Mouse (Mus musculus): ENCODE results near the gene BC028528. TPM values are rescaled to one million over a fixed set of nuclear protein-coding genes. Genes with fewer than 3 reads are reported as not detected.
A peak's percentile ranks its signal among the peaks of the same experiment; 100 is the strongest.
"Not testable (repeated sequence)": the region's sequence is repeated elsewhere in the genome, so short reads cannot be mapped to it uniquely, and the experiment has no call there.

The BC028528 gene
- 1 to 10 TPM; 1.7 to 2.2 TPM for total RNA-seq (2021)
- long read RNA-seq, experiment 1: 0 reads
- long read RNA-seq, experiment 2: 0 reads

DNA sequence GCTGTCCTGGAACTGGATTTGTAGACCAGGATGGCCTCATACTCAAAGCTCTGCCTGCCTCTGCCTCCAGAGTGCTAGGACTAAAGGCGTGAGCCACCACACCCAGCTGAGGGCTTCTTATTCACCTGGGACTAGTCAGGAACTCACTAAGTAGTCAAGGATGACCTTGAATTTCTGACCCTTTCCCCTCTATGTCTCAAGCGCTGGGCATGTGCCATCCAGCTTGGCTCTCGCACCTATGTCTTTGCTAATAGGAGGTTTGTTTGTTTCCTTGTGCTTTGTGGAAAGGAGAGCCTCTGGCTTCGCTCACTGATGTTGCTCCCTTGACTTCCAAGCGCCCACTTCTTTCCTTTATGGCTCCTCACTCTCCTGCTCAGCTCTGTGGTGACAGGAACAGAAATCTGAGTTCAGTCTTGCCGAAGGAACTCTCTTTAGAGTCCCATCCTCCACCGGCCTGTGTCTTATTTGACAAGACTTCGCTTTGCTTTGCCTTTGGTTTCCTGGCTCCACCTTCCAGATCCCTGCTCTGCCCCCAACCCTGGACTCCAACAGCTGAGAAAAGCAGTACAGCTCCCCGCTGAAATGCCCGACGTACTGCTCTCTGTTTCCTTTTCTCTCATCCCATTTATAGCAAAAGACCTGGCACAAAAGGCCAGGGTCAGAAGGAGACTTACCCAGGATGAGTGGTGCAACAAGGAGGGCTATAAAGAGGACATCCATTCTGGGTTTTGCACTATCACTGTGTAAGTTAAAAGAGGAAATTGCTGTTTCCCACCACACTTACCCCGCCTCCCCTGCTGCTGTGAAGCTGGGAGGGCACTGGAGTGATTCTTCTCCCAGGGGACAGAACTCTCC, at the start of gene BC028528:
BC028528 (minus strand) TSS at position 795 of the 855 bp plus-strand sequence.
- no peak for DNase-seq (ENCODE audit: low spot score)

DNA sequence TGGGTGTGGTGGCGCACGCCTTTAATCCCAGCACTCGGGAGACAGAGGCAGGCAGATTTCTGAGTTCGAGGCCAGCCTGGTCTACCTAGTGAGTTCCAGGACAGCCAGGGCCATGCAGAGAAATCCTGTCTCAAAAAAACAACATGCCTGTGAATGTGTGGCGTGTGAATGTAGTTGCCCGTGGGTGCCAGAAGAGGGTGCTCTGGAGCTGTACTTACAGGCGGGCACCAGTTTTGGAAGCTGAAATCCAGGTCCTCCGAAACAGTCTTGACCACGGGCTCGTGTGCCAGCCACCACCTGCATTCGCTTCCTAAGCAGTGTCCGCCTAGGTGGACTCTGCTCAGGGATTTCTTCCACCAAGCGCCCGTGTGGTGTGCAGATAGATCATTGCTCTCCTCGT, 47.0 kb upstream of the BC028528 start:
- peak; percentile 26 for DNase-seq (ENCODE audit: low spot score)

DNA sequence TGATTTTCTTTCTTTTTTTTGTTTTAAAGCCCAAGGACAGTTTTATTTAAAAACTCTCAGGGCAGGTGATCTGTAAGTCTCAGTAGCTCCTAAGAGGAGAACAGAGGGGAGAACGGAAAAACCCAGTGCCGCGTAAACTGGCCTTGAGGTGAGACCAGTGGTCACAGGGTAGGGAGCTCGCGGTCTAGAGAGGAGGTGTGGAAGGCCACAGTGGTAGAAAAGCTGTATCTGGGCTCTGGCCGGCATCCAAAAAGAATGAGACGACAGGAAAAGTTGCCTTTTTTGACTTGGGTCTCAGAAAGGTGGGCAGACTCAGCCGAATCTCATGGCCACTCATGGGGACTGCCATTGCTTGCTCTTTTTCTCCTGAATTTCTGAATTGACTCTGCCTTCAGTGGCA, 46.4 kb upstream of the BC028528 start:
- no peak for DNase-seq (ENCODE audit: low spot score)

DNA sequence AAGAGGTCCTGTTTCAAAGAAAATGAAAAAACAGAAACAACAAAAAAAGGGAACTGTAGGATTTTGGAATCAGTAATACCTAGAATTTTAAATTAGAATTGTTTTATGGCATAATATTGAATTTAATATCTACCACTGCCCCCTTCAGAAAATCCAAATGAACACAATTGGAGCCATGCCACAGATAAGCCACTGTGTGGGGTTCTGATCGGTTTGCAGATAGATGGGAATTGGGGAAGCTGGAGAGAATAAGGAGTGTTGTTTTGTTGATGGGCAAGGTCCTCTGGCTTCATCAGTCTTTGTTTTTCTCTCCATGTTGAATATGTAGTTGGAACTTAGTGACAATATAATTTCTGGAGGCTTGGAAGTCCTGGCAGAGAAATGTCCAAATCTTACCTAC, 42.6 kb upstream of the BC028528 start:
- DNase-seq (ENCODE audit: low spot score): no peak

DNA sequence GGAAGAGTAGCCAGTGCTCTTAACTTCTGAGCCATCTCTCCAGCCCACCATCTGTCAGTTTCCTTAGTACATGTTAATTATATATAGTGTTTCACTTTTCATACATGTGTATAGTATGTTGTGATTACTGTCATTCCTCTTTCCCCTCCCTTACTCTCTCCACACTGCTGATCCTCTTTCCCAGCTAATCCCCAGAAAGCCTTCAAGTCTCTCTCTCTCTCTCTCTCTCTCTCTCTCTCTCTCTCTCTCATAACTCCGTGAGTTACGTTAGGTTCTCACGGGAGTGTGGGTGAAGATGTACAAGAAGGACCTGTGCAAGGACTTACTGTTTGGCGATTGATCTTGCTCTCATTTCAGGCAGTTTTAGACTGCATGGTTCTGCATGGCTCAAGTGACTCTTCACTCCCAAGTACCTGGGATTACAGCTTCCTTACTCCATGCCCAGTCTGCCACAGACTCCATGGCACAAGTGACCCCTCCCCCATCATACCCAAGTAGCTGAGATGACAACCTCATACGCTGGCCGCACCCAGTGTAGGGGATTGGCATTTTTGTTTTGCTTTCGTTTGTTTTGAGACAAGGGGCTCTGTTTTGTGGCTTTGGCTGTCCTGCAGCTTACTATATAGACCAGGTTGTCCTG, 41.4 kb upstream of the BC028528 start:
- no peak for DNase-seq (ENCODE audit: low spot score)

DNA sequence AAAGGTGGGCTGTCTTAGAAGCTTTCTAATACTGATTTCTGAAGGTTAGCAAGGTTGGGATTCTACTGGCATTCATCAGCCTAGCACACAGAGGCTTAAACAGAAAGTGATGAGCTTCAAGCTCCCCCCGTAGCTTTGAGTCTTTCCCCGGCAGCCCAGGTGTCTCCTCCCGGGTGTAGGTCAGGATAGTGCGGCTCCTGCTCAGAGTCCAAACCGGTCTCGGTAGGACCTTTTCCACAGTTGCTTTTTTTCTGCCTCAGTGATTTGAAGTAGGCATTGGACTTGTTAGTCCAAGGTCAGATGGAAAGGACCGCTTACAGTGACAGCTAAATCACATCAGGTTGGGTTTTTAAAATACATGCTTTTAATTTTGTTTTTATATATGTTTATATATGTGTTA, 40.8 kb upstream of the BC028528 start:
- DNase-seq (ENCODE audit: low spot score): no peak

DNA sequence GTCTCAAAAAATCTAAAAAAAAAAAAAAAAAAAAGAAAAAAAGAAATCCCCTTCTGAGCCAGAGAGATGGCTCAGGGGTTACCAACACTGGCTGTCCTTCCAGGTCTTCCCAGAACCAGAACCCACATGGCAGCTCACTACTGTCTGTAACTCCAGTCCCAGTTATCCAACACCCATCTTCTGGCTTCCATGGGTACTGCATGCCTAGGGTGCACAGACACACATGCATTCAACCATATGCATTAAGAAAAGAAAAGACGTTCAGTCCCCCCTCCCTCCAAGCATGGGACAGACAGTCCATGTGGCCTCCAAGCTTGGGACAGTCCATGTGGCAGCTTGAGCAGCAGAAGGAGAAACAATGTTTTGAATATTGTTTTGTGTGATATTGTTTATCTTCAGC, 40.4 kb upstream of the BC028528 start:
- no peak for DNase-seq (ENCODE audit: low spot score)

DNA sequence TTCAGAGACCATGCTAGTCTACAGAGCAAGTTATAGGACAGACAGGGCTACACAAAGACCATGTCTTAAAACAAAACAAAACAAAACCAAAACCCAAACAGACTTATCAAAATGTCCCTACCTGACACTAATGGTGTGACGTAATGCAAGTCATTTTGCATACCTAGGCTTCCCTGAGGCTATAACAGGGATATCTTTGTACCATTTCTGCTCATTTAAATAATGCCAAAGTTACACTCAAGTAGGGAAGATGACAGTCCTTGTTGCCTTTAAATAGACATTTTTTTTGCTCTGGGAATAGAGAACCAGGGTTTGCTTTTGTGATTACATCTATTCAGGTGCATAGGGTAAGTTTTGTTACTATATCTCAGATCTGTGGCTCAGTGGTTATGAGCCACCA, 39.7 kb upstream of the BC028528 start:
- DNase-seq (ENCODE audit: low spot score): no peak

DNA sequence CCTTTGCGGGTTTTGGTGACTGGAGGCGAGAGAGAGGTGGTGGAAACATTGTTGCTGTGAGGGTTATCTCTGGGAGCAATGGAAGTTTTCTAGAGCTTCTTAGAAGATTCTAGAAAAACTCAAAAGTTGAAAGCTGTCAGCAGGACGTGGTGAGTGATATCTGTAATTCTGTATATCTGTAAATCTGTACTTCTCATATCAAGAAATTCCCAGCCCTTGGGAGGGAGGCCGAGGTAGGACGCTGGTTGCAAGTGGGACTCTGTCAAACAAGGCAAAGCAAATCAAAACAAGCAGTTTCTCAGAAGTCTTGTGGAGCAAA, 38.6 kb upstream of the BC028528 start:
- DNase-seq (ENCODE audit: low spot score): no peak

DNA sequence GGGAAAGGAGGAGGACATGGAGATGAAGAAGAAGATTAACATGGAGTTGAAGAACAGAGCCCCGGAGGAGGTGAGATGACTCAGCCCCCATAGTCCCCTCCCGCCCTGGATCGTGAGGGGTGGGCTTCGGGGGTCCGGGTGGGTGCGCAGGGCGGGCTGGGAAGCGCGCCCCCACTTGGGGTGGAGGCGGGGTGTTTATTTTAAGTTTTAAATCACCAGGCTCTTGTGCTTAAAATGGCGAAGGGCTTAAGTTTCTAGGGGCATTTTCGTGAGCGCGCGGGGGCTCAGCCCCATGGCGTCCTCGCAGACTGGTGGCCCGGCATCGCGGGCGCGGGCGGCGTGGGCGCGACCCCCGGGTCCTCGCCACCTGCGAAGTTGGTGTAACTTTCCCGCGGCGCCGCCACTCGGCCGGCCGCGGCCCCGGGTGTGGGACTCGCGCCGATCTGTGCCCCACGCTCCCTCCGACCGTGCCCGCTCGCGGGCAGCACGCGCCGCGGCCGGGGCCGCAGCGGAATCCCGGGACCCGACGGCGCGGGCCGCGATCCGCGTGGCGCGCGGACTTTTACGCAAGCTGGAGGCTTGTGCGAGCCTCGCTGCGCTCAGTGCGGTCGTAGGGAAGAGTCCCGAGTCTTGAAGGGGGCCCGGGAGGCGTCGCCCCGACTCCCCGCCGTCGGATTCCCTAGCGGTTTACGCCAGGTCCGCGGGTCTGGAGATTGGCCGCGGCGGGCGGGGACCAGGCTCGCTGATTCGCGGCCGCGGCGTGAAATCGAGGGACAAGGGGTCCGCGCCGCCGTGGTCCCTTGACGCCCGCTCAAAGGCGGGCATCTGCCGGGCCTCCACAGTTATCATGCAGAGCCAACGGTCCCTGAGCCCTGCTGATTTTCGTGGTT, 38.0 kb upstream of the BC028528 start:
- peak; percentile 26 for DNase-seq (ENCODE audit: low spot score)

DNA sequence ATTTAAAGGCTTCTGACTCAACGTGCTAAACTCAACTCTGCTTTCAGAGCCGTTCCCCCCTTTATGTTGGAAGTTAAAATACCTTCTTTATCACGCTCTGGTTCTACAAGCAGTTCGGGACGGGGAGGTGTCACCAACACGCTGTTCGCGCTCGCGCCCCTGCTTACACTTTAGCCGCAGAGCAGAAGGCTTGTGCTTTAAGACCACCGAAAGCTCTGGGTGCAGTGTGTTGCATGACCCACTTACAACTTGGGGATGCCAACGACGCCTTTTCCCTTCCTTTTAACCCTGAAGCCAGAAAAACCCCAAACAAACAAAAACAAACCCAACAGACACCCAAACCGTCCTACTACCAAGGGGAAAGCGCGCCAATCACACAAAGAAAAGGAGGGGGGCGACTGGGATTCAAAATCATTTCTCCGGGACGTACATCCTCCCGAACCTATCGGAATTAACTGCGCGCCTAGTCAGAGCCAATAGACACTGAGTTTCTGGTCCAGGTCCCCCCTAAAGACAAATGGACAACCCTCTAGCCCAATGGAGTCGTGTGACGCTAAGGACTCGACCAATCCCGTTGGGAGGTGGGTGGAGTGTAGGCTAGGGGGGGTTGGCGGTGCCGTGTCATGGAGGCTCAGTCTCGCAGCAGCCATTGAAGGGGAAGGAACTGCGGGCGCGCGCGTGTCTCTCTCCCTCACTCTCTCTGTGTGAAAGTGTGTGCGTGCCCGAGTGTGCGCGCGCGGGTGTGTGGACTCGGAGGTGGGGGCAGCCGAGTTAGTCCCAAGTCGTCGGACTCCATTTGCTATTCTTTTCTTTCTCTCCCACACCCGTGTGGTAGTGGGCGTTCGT, 37.1 kb upstream of the BC028528 start, which contains the start of gene Anp32e:
Anp32e (plus strand) TSS at position 589 of the 846 bp plus-strand sequence.
- DNase-seq (ENCODE audit: low spot score): peak; percentile 99

DNA sequence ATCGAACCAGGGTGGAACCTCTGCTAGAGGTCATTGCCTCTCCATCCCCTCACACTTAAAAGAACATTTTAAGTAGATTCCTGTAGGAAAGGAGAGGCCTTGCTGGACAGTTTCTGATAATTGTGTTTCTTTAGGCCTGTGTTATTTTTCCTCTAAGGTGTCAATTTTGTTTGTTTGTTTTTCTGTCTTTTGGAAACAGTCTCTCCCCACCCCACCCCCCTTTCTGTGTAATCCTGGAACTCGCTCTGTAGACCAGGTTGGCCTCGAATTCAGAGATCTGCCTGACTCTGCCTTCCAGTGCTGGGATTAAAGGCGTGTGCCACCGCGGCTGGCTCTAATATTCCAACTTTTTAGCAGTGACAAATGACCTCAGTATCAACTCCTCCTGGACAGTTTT, 36.5 kb upstream of the BC028528 start:
- DNase-seq (ENCODE audit: low spot score): no peak

DNA sequence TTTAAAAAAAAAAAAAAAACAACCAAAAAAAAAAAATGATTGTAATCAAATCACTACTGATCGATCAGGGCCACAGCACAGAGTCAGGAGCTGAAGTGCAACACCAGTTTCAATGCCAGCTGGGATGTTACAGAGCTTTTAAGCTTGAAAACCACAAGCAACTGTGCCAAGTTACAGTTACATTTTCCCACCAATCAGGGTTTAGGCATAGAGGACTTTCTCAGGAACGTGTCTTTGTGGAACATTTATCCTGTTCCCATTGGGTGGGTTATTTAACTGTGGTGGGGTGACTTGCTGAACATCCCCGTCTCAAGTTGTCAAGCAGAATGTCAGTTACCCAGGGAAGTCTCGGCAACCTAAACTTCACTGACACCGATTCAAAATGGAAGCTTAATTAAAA, 33.3 kb upstream of the BC028528 start:
- DNase-seq (ENCODE audit: low spot score): no peak

DNA sequence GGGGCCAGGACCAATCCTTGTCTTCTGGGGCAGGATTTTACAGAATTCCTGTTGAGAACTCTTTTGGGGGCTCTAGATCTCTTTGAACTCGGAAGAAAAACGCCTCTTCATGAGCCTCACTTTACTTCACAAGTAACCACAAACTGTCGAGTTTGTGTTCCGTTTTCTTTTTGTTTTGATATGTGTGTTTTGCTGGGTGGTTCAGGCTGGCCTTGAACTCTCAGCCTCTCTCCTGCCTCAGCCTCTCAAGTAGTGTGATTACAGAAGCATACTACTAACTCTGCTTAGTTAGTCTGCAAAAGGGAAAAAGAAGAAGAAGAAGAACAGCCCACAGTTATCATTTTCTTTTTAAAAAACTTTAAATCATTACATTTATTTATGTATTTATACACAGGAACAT, 32.4 kb upstream of the BC028528 start:
- no peak for DNase-seq (ENCODE audit: low spot score)

DNA sequence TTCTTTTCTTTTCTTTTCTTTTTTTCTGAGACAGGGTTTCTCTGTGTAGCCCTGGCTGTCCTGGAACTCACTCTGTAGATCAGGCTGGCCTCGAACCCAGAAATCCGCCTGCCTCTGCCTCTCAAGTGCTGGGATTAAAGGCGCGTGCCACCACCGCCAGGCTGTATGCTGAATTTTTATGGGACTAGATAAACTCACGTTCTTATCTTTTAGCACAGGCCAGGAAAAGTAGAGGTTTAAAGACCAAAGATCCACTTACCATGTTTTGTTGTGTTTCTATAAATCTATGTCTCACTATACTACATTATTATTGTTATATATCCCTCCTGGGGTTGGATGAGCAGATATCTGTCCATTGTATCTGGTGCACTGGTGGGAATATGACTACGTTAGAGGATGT, 31.6 kb upstream of the BC028528 start:
- not testable (repeated sequence) for DNase-seq (ENCODE audit: low spot score)

DNA sequence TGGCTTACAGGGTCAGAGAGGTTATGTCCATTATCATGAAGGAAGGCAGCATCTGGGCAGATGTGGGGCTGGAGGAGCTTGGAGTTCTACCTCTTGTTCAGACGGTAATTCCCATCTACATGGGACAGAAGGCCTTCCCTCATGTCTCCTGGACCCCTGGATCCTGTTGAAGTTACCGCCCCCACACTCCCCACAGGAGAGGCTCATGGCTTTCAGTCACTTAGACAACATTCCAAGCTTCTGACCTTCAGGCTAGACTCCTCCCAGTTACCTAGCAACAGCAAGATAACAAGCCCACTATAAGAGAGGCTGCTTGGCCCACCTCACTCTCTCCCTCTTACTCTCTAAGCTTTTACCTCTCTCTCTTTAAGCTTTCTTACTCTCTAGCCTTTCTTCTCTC, 28.7 kb upstream of the BC028528 start:
- not testable (repeated sequence) for DNase-seq (ENCODE audit: low spot score)

DNA sequence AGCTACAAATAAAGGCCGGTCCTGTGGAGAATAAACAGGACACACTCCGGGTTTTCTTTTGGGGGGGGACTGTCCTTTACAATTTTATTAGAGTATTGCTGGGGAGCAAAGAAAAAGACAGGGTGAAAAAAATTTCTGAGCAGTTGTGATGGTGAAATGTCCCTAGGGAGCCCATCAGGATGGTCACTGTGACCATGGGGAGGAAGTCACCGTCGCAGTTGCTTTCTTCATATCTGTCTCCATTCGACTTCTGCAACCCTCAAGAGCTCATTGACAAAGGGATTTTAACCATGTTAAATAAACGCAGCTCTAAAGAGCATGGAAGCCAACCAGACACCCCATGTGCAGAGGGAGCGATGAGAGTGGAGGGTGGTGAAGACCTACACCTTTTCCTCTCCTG, 25.0 kb upstream of the BC028528 start:
- no peak for DNase-seq (ENCODE audit: low spot score)

DNA sequence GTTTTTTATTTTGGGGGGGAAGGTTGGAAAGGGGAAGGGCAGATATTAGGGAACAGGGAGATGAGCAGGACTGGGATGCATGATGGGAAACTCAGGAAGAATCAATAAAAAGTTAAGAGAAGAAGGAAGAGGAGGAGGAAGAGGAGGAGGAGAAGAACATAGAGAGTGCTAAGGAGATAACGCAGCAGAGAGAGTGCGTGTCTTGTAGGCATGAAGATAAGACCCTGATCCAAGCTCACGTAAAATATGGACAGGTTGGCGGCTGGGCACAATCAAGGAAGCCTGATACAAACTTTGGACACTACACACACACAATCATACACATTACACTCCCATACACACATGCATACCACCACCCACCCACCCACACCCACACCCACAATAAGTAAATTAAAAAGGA, 22.9 kb upstream of the BC028528 start:
- DNase-seq (ENCODE audit: low spot score): no peak

DNA sequence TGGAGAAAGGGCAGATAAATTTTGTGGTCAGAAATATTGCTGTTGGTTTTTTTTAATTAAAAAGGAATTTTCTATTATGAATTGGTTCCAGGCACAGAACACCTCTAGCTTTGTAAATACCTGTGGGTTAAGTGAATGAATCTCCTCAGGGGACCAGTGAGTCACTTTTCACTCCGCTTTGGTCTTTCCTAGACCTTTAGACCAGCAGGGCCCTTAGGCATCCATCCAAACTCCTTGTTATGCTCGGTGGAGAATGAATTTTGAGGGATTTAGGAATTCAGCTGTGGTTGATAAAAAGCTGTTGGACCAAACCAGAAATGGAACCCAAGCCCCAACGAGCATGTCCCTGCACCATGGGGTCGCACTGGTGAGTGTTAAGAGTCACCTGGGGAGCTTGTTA, 15.8 kb upstream of the BC028528 start:
- no peak for DNase-seq (ENCODE audit: low spot score)

DNA sequence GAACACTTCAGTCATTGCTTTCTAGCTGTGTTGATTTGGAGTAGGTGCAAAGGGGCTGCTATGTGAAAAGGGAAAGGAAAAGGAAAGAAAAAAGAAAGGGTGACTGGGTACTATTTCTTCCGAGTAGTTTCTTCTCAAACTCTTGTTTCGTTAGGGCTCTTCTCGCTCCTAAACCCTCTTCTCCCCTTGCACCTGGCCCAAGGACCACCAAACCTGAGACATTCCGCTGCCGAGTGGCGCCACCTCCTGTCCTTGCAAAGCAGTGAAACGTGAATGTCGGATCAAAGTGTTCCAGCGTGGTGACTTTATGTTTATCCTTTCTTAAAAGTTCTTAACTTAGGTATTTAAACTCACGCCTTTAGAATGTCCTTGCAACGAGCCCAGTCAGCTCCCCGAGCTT, 15.1 kb upstream of the BC028528 start:
- no peak for DNase-seq (ENCODE audit: low spot score)

DNA sequence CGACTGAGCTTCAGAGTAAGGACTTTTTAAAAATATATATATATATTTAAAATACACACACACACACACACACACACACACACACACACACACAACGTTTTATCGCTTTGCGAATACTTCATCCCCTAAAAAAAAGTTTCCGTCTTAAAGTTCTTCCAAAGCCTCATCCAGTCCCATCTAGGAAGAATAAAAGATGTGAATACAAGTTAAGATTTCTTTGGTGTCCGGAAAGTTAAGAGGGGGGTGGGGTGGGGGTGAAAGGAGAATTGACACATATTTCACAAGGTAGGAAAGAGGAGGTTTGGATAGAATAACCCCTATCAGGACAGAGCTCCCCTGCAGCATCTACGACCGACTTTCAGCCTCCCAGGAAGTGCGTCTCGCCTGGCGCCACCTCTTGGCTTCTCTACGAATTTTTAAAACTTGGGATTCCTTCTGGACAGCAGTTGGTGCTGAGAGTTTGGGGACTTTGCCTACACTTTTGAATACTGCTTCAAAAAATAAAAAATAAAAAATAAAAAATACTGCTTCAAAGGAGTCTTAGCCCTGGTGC, 14.2 kb upstream of the BC028528 start:
- DNase-seq (ENCODE audit: low spot score): peak; percentile 61
